Mouse (Mus musculus) liver, embryonic 15.5 days (tissue): Measurements from ENCODE around the gene Tmem219. TPM values are rescaled to one million over a fixed set of nuclear protein-coding genes. Genes with fewer than 3 reads are reported as not detected.
A peak's percentile ranks its signal among the peaks of the same experiment; 100 is the strongest.

Experiments
- ATAC-seq: fragments of 200-750 bp; cut with Nextera tagmentation; 2 replicates; pipeline ENCODE4 v1.8.0; 2017; ENCODE audit warnings: moderate number of reproducible peaks, mild to moderate bottlenecking, moderate library complexity; ENCODE audit not compliant: insufficient read depth
- H3K27ac ChIP-seq: fragments of 300-500 bp; sonication (generic); replicated peaks from 2 replicates; pipeline ENCODE4 v1.5.1; 2015; ENCODE audit warnings: mild to moderate bottlenecking, inconsistent platforms
- H3K27me3 ChIP-seq: fragments of 300-500 bp; sonication (generic); 2 replicates; pipeline ENCODE4 v1.6.1; 2015; ENCODE audit warnings: mild to moderate bottlenecking, inconsistent platforms
- H3K36me3 ChIP-seq: fragments of 300-500 bp; sonication (generic); replicated peaks from 2 replicates; pipeline ENCODE4 v1.6.1; 2015; ENCODE audit warnings: moderate library complexity, mild to moderate bottlenecking, inconsistent platforms
- H3K4me1 ChIP-seq: fragments of 300-500 bp; sonication (generic); replicated peaks from 2 replicates; pipeline ENCODE4 v1.6.1; 2015; ENCODE audit warnings: inconsistent platforms
- H3K4me2 ChIP-seq: fragments of 300-500 bp; sonication (generic); 2 replicates; pipeline ENCODE4 v1.6.1; 2015; ENCODE audit warnings: moderate library complexity, mild to moderate bottlenecking, inconsistent platforms
- H3K4me3 ChIP-seq: fragments of 300-500 bp; sonication (generic); replicated peaks from 2 replicates; pipeline ENCODE4 v1.5.1; 2015; ENCODE audit warnings: mild to moderate bottlenecking, inconsistent platforms
- H3K9ac ChIP-seq: fragments of 300-500 bp; sonication (generic); 2 replicates; pipeline ENCODE4 v1.6.1; 2015; ENCODE audit warnings: moderate library complexity, mild to moderate bottlenecking, inconsistent platforms
- H3K9me3 ChIP-seq: fragments of 300-500 bp; sonication (generic); replicated peaks from 2 replicates; pipeline ENCODE4 v1.6.1; 2016; ENCODE audit warnings: inconsistent platforms
- WGBS: fragments of 180-500 bp; shearing (Covaris S2); methylation state at CpG from one replicate; pipeline ENCODE4 v1.1.7; 2015; ENCODE audit warnings: mixed read lengths; ENCODE audit not compliant: insufficient replicate concordance; 5-methylcytosine and 5-hydroxymethylcytosine counted together
- polyA plus RNA-seq: library from polyadenylated mRNA; unstranded; fragments of >200 nt; fragmentation: Nextera tagmentation; extraction: Ambion mirVana; gene quantifications from 2 replicates; pipeline ENCODE4 v1.2.1, GENCODE M21; 2015

Tmem219 gene
- polyA plus RNA-seq, 1 experiment from 2014 or later = 17.0 TPM

DNA sequence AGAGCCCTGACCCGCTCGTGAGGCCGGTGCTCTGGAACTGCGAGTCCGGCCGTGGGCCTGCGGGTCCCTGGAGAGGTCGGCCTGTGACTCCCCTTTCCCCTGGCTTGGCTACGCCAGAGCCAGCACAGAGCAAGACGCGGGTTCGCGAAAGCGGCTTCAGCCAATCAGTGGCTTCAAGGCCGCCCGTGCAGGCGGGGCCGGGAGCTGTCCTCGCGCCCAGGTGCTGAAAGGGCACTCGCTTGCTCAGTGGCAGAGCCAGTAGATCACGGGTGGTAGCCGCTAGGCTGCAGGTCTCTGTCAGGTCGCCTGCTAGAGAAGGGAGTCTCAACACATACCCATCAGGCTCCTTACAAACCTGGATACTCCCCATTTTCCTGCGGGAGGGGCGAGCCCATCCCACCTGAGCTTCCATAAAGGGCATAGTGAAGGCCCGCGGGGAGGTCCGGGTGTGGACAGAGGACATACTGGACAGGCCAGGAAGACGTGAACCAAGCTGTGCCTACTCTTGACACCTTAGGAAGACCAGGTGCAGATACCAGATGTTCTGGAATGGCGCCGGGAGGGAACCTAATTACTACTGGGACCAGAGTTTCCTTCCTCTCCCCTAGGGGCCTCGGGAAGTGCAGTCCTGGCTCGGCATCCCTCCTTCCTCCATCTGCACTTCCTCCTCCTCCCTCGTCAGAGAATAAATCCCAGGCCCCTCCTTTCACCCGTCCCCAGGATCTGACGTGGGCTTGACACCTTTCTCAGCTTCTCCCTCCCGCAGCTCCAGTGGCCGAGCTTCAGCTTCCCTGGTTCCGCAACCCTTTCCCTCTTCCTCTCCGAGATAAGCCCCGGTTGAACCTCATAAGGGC lies 27.3 kb upstream of the Tmem219 start, which contains the start of gene Sez6l2:
TSS of gene Sez6l2 (plus strand) at position 771 of the 854 bp plus-strand sequence.
- WGBS = 2% methylated on average over 42 of the region's 42 CpGs
- H3K27ac ChIP-seq = no peak within 1 kb of the TSS
- no peaks in the 10 kb centered on the region for H3K36me3 ChIP-seq
- H3K9me3 ChIP-seq = no peaks in the 10 kb centered on the region
- H3K27me3 ChIP-seq = peaks cover 55% of the 10 kb centered on the region
- H3K4me2 ChIP-seq = peak within 1 kb of the TSS; percentile 79
- peak; percentile 65 for ATAC-seq
- peak within 1 kb of the TSS; percentile 30; the same call in 1 of the 2 replicates for H3K9ac ChIP-seq
- peaks cover 20% of the 10 kb centered on the region for H3K4me1 ChIP-seq
- peak within 1 kb of the TSS; percentile 50 for H3K4me3 ChIP-seq

- ATAC-seq = 0 out of 2 replicates have a peak, but pooled peaks have one; percentile 10
- H3K36me3 ChIP-seq = no peaks in the 10 kb centered on the region; the same call in 1 of the 2 replicates
- peak within 1 kb of the TSS; percentile 79 for H3K4me2 ChIP-seq
- H3K9me3 ChIP-seq = no peaks in the 10 kb centered on the region
- H3K4me1 ChIP-seq = peaks cover 20% of the 10 kb centered on the region
- H3K9ac ChIP-seq = peak within 1 kb of the TSS; percentile 30; the same call in 1 of the 2 replicates
- H3K4me3 ChIP-seq = peak within 1 kb of the TSS; percentile 50
- 2% methylated on average over 21 of the region's 21 CpGs for WGBS
- H3K27ac ChIP-seq = no peak within 1 kb of the TSS
- peaks cover 55% of the 10 kb centered on the region for H3K27me3 ChIP-seq
Observed at GRCm38 (mm10) chr7:126949403-126949792, 26.7 kb upstream of the Tmem219 start, which contains the start of gene Asphd1. Gene Asphd1 (minus strand): TSS chr7:126949582.

DNA sequence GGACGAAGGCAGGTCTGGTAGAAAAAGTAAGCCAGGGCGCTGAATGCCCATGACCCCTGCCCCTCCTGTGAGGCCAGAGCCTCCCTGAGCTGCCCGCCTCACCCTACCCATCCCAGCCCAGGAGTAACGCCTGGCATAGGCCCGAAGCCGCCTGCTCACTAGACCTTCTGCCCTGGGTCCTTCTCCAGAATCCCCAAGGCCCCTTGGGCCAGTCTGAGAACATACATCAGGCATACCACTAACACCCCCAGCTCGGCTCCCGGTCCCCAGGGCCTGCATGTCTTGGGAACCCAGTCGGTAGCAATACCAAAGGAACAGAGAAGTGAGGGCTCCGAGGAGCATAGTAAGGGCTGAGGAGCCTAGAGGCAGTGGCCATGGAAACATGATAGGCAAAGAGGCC lies 25.9 kb upstream of the Tmem219 start:
- Histone ChIP-seq H3K36me3 (no peaks in the 10 kb centered on the region; the same call in 1 of the 2 replicates), H3K9ac (no peak overlapping the region), H3K4me3 (no peak overlapping the region), H3K4me1 (peaks cover 20% of the 10 kb centered on the region), H3K27ac (no peak overlapping the region), H3K9me3 (no peaks in the 10 kb centered on the region), H3K4me2 (no peak overlapping the region), H3K27me3 (peaks cover 52% of the 10 kb centered on the region)
- no peak for ATAC-seq
- 70% methylated on average over 10 of the region's 10 CpGs for WGBS

DNA sequence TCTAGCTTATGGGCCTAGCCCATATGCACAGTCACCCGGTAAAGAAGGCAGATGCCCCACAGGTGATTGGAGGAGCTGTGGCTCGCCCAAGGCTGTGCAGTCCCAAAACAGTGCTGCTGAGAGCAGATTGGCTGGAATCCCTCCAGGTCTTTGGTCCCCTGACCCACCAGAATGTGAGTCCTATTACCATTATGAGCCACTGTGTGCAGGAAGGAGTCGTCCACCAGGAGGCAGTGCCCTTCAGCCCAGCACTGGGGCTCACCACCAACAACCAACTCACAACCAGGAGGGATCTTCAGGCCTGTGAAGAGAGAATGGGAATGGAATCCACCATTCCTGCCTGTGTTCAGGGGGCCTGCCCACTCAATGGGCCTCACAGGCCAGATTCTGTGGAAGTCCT lies 23.8 kb upstream of the Tmem219 start:
- Histone ChIP-seq H3K36me3 (no peaks in the 10 kb centered on the region; the same call in 1 of the 2 replicates), H3K9me3 (no peaks in the 10 kb centered on the region), H3K27ac (no peak overlapping the region), H3K9ac (no peak overlapping the region), H3K4me1 (peaks cover 19% of the 10 kb centered on the region), H3K4me3 (no peak overlapping the region), H3K4me2 (no peak overlapping the region), H3K27me3 (peaks cover 32% of the 10 kb centered on the region)
- ATAC-seq = no peak
- WGBS = 41% methylated on average over 3 of the region's 3 CpGs

DNA sequence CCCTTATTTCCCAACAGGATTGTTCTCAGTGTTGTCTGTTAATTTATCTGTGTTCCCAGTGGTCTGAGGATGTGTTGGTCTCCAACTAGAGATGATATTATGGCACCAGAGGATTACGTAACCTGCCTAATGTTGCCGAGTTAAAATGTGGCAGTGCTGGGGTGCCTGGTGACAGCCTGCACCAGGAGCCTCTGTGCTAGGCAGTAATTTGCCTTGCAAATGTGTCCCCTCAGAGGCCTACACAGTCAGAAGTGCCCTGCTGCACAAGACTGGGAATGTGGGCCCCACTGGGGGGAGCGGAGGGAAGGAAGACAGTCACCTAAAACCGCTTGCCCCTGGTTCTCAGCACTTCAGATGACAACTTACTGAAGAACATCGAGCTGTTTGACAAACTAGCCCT lies 19.1 kb upstream of the Tmem219 start:
- Histone ChIP-seq H3K36me3 (peaks cover 9% of the 10 kb centered on the region), H3K4me2 (no peak overlapping the region), H3K4me3 (no peak overlapping the region), H3K9me3 (no peaks in the 10 kb centered on the region), H3K27ac (no peak overlapping the region), H3K27me3 (no peaks in the 10 kb centered on the region), H3K4me1 (peaks cover 12% of the 10 kb centered on the region; the same call in 1 of the 2 replicates), H3K9ac (no peak overlapping the region)
- ATAC-seq = no peak
- 71% methylated on average over 5 of the region's 5 CpGs for WGBS

DNA sequence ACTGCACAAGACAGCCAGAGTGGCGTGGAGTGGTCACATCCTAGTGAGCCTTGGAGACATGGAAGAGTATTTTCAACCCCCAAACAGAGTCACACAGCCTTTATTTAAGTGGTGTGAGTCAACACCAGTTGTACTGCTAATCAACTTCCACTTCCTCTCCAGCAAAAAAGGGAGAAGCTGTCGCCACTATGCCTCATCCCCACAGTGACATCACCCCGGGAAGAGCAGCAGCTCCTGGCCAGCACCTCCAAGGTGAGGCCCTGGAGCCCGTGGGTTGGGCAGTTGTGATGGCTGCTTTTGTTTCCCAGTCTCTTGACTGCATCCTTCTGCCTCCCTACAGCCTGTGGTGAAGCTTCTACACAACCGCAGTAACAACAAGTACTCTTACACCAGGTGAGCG lies 18.5 kb upstream of the Tmem219 start:
- no peak overlapping the region for H3K4me3 ChIP-seq
- no peaks in the 10 kb centered on the region for H3K27me3 ChIP-seq
- WGBS = 53% methylated on average over 6 of the region's 6 CpGs
- H3K27ac ChIP-seq = no peak overlapping the region
- H3K36me3 ChIP-seq = peaks cover 14% of the 10 kb centered on the region
- peaks cover 12% of the 10 kb centered on the region; the same call in 1 of the 2 replicates for H3K4me1 ChIP-seq
- H3K4me2 ChIP-seq = no peak overlapping the region
- no peak for ATAC-seq
- H3K9me3 ChIP-seq = no peaks in the 10 kb centered on the region
- H3K9ac ChIP-seq = no peak overlapping the region

DNA sequence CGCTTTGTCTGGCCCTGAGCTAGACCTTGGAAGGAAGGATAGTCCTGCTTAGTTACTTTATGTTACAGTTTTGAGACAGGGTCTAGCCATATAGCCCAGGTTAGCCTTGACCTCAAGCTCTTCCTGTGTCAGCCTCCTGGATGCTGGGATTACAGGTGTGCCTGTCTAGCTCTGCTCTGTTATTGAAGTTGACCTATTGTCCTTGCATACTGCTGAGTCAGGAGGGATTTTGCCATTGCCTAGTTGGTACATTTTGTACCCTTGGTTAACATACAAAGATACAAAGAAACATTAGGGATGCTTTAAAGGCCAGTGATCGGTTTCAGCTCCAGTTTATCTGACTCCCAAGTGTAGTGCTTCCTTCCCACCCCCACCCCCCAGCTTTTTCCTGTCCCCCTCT lies 9.9 kb upstream of the Tmem219 start:
- Histone ChIP-seq H3K9me3 (no peaks in the 10 kb centered on the region), H3K27me3 (no peaks in the 10 kb centered on the region), H3K4me1 (peaks cover 24% of the 10 kb centered on the region), H3K36me3 (peaks cover 22% of the 10 kb centered on the region), H3K9ac (no peak overlapping the region), H3K4me2 (no peak overlapping the region), H3K27ac (no peak overlapping the region), H3K4me3 (no peak overlapping the region)
- 65% methylated on average over 2 of the region's 2 CpGs for WGBS
- ATAC-seq = no peak

GRCm38 (mm10) chr7:126929046-126929445 lies 6.3 kb upstream of the Tmem219 start:
- ATAC-seq = peak; percentile 51
- H3K27me3 ChIP-seq = no peaks in the 10 kb centered on the region
- peaks cover 10% of the 10 kb centered on the region; the same call in 1 of the 2 replicates for H3K36me3 ChIP-seq
- H3K4me2 ChIP-seq = peak overlapping the region; percentile 100
- peak overlapping the region; percentile 88 for H3K4me3 ChIP-seq
- peaks cover 49% of the 10 kb centered on the region for H3K4me1 ChIP-seq
- 0% methylated on average over 27 of the region's 27 CpGs for WGBS
- peak overlapping the region; percentile 70 for H3K27ac ChIP-seq
- H3K9ac ChIP-seq = peak overlapping the region; percentile 91
- H3K9me3 ChIP-seq = no peaks in the 10 kb centered on the region

- Histone ChIP-seq H3K4me2 (peak within 1 kb of the TSS; percentile 100), H3K4me3 (peak within 1 kb of the TSS; percentile 88), H3K36me3 (peaks cover 10% of the 10 kb centered on the region; the same call in 1 of the 2 replicates), H3K4me1 (peaks cover 53% of the 10 kb centered on the region), H3K27ac (peak within 1 kb of the TSS; percentile 82), H3K27me3 (no peaks in the 10 kb centered on the region), H3K9me3 (no peaks in the 10 kb centered on the region), H3K9ac (peak within 1 kb of the TSS; percentile 91)
- 1% methylated on average over 56 of the region's 56 CpGs for WGBS
- ATAC-seq = peak; percentile 94
Observed at GRCm38 (mm10) chr7:126928384-126929037, 5.8 kb upstream of the Tmem219 start, which contains the start of gene Kctd13. Gene Kctd13 (plus strand): TSS chr7:126928879.

GRCm38 (mm10) chr7:126926299-126926698 lies 3.6 kb upstream of the Tmem219 start:
- no peak for ATAC-seq
- Histone ChIP-seq H3K4me1 (peaks cover 57% of the 10 kb centered on the region), H3K9me3 (no peaks in the 10 kb centered on the region), H3K36me3 (peaks cover 6% of the 10 kb centered on the region; the same call in 1 of the 2 replicates), H3K27ac (0 out of 2 replicates have a peak overlapping the region, but pooled peaks have one; percentile 39), H3K4me3 (no peak overlapping the region), H3K27me3 (no peaks in the 10 kb centered on the region), H3K9ac (no peak overlapping the region), H3K4me2 (0 out of 2 replicates have a peak overlapping the region, but pooled peaks have one; percentile 3)
- WGBS = 12% methylated on average over 3 of the region's 3 CpGs

DNA sequence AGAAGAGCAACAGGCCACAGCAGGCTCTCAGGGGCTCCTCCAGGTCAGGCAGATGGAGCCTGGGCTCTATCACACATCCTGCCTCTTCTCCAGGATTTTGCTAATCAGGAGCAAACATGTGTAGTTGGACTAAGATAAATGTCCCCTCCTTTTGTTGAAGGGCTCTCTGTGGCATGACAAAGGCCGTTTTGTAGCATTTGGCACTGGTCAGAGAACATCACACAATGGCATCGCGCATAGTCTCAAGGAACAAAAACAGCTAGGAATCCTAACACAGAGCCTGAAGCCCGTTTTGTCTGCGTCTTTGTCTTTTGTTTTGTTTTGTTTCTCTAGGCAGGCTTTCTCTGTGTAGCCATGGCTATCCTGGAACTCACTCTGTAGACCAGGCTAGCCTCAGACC lies 1.3 kb upstream of the Tmem219 start:
- ATAC-seq = no peak
- Histone ChIP-seq H3K36me3 (no peaks in the 10 kb centered on the region), H3K4me2 (no peak overlapping the region), H3K9me3 (no peaks in the 10 kb centered on the region), H3K27me3 (no peaks in the 10 kb centered on the region), H3K27ac (peak overlapping the region; percentile 38; the same call in 1 of the 2 replicates), H3K9ac (no peak overlapping the region), H3K4me3 (no peak overlapping the region), H3K4me1 (peaks cover 45% of the 10 kb centered on the region)
- WGBS = 53% methylated on average over 5 of the region's 5 CpGs
